Mouse (Mus musculus) liver, embryonic 12.5 days (tissue): ENCODE results near the gene Gabrr2. TPM values are rescaled to one million over a fixed set of nuclear protein-coding genes. Genes with fewer than 3 reads are reported as not detected.

Experiments used
- ATAC-seq: fragments of 200-750 bp; cut with Nextera tagmentation; 2 replicates; pipeline ENCODE4 v1.8.0; 2017; ENCODE audit warnings: moderate number of reproducible peaks, mild to moderate bottlenecking, moderate library complexity
- H3K27ac ChIP-seq: fragments of 300-500 bp; sonication (generic); 2 replicates; pipeline ENCODE4 v1.5.1; 2016; ENCODE audit warnings: mild to moderate bottlenecking
- H3K27me3 ChIP-seq: fragments of 300-500 bp; sonication (generic); replicated peaks from 2 replicates; pipeline ENCODE4 v1.6.1; 2016; ENCODE audit warnings: mild to moderate bottlenecking, moderate library complexity
- H3K36me3 ChIP-seq: fragments of 300-500 bp; sonication (generic); 2 replicates; pipeline ENCODE4 v1.6.1; 2016; ENCODE audit warnings: mild to moderate bottlenecking, moderate library complexity
- H3K4me1 ChIP-seq: fragments of 300-500 bp; sonication (generic); 2 replicates; pipeline ENCODE4 v1.6.1; 2016
- H3K4me2 ChIP-seq: fragments of 300-500 bp; sonication (generic); 2 replicates; pipeline ENCODE4 v1.6.1; 2016; ENCODE audit warnings: mild to moderate bottlenecking, moderate library complexity
- H3K4me3 ChIP-seq: fragments of 300-500 bp; sonication (generic); 2 replicates; pipeline ENCODE4 v1.5.1; 2016; ENCODE audit warnings: mild to moderate bottlenecking, moderate library complexity
- H3K9ac ChIP-seq: fragments of 300-500 bp; sonication (generic); 2 replicates; pipeline ENCODE4 v1.6.1; 2016; ENCODE audit warnings: mild to moderate bottlenecking, moderate library complexity
- H3K9me3 ChIP-seq: fragments of 300-500 bp; sonication (generic); replicated peaks from 2 replicates; pipeline ENCODE4 v1.6.1; 2016; ENCODE audit warnings: mild to moderate bottlenecking, moderate library complexity
- WGBS: fragments of 180-500 bp; shearing (Covaris S2); methylation state at CpG from one replicate; pipeline ENCODE4 v1.1.7; 2016; ENCODE audit not compliant: insufficient replicate concordance; 5-methylcytosine and 5-hydroxymethylcytosine counted together
- polyA plus RNA-seq: library from polyadenylated mRNA; unstranded; fragments of >200 nt; fragmentation: Nextera tagmentation; extraction: Ambion mirVana; gene quantifications from 2 replicates; pipeline ENCODE4 v1.2.1, GENCODE M21; 2016

Gabrr2 gene
- polyA plus RNA-seq, 1 experiment from 2014 or later: not detected

DNA sequence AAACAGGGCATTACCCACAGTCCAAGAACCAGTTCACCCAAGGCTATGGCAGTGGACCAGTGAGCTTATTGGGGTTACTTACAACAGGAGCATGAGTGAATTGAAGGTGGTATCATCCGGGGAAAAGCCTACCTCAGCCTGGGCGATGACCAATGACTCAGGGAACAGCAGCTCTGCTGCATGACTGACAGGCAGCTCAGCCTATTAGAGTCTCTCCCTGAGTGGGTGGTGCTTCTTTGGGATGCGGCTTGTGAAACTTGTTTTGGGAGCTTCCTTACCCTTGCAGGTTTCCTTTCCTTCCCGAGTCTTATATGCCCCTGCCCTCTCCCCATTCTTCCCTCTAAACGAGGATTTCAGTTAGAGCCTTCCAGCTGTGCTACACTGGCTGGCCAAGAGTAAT, 10.1 kb upstream of the Gabrr2 start:
- no peaks in the 10 kb centered on the region for H3K9me3 ChIP-seq
- H3K4me3 ChIP-seq: no peak overlapping the region
- H3K27ac ChIP-seq: no peak overlapping the region
- H3K9ac ChIP-seq: no peak overlapping the region
- ATAC-seq: no peak
- WGBS: 78% methylated on average over 5 of the region's 5 CpGs
- no peaks in the 10 kb centered on the region for H3K27me3 ChIP-seq
- H3K4me1 ChIP-seq: no peaks in the 10 kb centered on the region
- peaks cover 41% of the 10 kb centered on the region for H3K36me3 ChIP-seq
- no peak overlapping the region for H3K4me2 ChIP-seq

DNA sequence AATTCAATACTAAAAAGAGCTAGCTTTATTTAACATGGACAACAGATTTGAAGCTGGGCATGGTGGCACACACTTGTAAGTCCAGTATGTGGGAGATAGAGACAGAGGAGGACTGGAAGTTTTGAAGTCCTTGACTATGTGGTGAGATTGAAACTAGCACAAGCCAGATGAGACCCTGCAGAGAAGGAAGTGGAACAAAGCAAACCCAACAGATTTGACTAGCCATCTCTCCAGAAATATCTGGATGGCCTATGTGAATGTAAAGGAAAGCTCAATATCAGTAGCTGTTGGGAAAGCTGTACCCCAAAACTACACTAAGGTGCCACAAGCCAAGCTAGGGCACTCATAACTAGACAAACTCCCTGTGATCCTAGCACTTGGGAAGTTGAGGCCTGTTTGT, 8.4 kb upstream of the Gabrr2 start:
- Histone ChIP-seq H3K36me3 (peaks cover 27% of the 10 kb centered on the region), H3K27me3 (no peaks in the 10 kb centered on the region), H3K4me3 (no peak overlapping the region), H3K9ac (no peak overlapping the region), H3K4me2 (no peak overlapping the region), H3K4me1 (no peaks in the 10 kb centered on the region), H3K27ac (no peak overlapping the region), H3K9me3 (no peaks in the 10 kb centered on the region)
- ATAC-seq: no peak

GRCm38 (mm10) chr4:33056317-33056716, 6.5 kb upstream of the Gabrr2 start:
- Histone ChIP-seq H3K4me3 (no peak overlapping the region), H3K27me3 (no peaks in the 10 kb centered on the region), H3K4me2 (no peak overlapping the region), H3K9ac (no peak overlapping the region), H3K9me3 (no peaks in the 10 kb centered on the region), H3K36me3 (peaks cover 13% of the 10 kb centered on the region), H3K4me1 (no peaks in the 10 kb centered on the region), H3K27ac (no peak overlapping the region)
- 58% methylated on average over 1 of the region's 1 CpGs for WGBS
- no peak for ATAC-seq

DNA sequence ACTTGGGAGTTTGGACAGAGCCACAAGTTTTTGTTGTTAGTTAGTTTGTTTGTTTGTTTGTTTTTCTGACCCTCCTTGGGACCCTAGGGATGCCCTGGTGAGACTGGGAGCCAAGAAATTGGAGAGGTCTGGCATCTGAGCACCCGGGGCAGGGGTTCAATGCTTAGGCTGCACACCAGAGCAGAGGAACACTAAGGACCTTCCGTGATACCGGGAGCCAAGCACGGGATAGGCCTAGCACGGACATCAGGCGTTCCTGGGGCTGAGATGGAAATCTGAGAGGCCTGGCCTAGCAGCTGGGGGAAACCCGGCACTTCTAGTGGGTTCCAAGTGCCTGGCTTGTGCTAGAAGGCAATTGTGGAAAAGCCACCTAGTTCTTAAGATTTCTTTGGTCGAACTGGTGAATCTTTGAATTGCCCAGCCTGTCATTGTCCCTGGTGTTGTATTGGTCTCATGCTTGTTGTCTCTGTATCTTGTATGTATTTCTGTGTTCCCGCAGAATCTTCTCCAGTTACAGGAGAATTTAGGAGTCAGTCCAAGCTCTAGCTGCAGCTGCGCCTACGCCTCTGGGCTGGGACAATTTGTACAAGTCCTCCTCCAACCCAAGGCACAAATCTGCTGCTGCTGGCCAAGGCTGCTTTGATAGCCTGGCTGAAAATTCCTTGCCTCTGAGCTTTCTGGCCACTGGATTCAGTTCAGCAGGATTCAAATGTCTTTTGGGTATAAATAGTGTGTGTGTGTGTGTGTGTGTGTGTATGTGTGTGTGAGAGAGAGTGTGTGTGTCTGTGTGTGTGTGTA, 4.7 kb upstream of the Gabrr2 start:
- H3K27me3 ChIP-seq: 0 out of 2 replicates have a peak, but pooled peaks cover 4% of the 10 kb centered on the region
- no peaks in the 10 kb centered on the region for H3K9me3 ChIP-seq
- no peak overlapping the region for H3K4me2 ChIP-seq
- 70% methylated on average over 11 of the region's 11 CpGs for WGBS
- ATAC-seq: no peak
- no peak overlapping the region for H3K27ac ChIP-seq
- no peaks in the 10 kb centered on the region for H3K4me1 ChIP-seq
- H3K4me3 ChIP-seq: no peak overlapping the region
- H3K9ac ChIP-seq: no peak overlapping the region
- H3K36me3 ChIP-seq: no peaks in the 10 kb centered on the region

GRCm38 (mm10) chr4:33061158-33061557, 1.6 kb upstream of the Gabrr2 start:
- WGBS: 35% methylated on average over 7 of the region's 7 CpGs
- H3K4me1 ChIP-seq: no peaks in the 10 kb centered on the region
- no peak overlapping the region for H3K27ac ChIP-seq
- H3K9ac ChIP-seq: no peak overlapping the region
- no peak for ATAC-seq
- 0 out of 2 replicates have a peak, but pooled peaks cover 9% of the 10 kb centered on the region for H3K27me3 ChIP-seq
- H3K4me2 ChIP-seq: no peak overlapping the region
- H3K4me3 ChIP-seq: no peak overlapping the region
- no peaks in the 10 kb centered on the region for H3K36me3 ChIP-seq
- H3K9me3 ChIP-seq: no peaks in the 10 kb centered on the region

GRCm38 (mm10) chr4:33064986-33065385, 2.2 kb downstream of the Gabrr2 start:
- Histone ChIP-seq H3K4me1 (no peaks in the 10 kb centered on the region), H3K9ac (no peak overlapping the region), H3K4me3 (no peak overlapping the region), H3K4me2 (no peak overlapping the region), H3K27ac (no peak overlapping the region), H3K9me3 (no peaks in the 10 kb centered on the region), H3K36me3 (no peaks in the 10 kb centered on the region), H3K27me3 (0 out of 2 replicates have a peak, but pooled peaks cover 9% of the 10 kb centered on the region)
- 73% methylated on average over 6 of the region's 6 CpGs for WGBS
- ATAC-seq: no peak

DNA sequence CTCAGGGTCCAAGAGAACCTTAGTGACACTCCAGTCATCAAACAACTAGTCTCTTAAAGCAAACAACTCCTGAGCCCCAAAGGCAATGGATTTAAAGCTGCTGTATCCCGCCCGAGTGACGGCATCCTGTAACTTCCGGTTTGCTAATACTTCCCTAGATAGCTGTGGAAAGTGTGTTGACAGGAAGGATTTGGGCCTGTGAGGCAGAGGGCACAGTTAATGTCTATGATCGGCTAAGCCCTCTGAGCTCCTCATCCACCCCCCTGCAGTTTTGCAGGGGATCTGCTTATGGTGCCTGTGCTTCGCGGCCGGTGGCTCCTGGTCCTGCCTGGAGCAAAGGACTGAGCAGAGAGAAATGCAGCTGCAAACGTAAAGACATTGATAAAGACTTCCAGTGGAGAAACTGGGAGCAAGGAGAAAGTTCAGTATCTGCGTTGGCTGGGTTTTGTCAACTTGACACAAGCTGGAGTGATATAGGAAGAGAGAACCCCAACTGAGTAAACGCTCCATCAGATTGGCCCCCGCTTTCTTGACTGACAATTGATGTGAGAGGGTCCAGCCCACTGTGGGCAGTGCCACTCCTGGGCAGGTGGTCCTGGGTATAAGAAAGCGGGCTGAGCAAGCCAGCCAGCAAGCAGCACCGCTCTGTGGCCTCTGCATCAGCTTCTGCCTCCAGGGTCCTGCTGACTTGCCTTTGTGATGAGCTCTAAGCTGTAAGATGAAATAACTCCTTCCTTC, 3.6 kb downstream of the Gabrr2 start:
- Histone ChIP-seq H3K27ac (no peak overlapping the region), H3K9me3 (no peaks in the 10 kb centered on the region), H3K4me1 (no peaks in the 10 kb centered on the region), H3K36me3 (no peaks in the 10 kb centered on the region), H3K4me3 (no peak overlapping the region), H3K9ac (no peak overlapping the region), H3K27me3 (0 out of 2 replicates have a peak, but pooled peaks cover 9% of the 10 kb centered on the region), H3K4me2 (peak overlapping the region; percentile 1)
- no peak for ATAC-seq
- WGBS: 46% methylated on average over 14 of the region's 14 CpGs

GRCm38 (mm10) chr4:33067331-33067730, 4.5 kb downstream of the Gabrr2 start:
- WGBS: 79% methylated on average over 3 of the region's 3 CpGs
- no peak overlapping the region for H3K4me3 ChIP-seq
- no peaks in the 10 kb centered on the region for H3K36me3 ChIP-seq
- H3K9ac ChIP-seq: no peak overlapping the region
- 0 out of 2 replicates have a peak, but pooled peaks cover 9% of the 10 kb centered on the region for H3K27me3 ChIP-seq
- peaks cover 6% of the 10 kb centered on the region for H3K4me1 ChIP-seq
- no peak for ATAC-seq
- H3K9me3 ChIP-seq: no peaks in the 10 kb centered on the region
- no peak overlapping the region for H3K4me2 ChIP-seq
- H3K27ac ChIP-seq: no peak overlapping the region

DNA sequence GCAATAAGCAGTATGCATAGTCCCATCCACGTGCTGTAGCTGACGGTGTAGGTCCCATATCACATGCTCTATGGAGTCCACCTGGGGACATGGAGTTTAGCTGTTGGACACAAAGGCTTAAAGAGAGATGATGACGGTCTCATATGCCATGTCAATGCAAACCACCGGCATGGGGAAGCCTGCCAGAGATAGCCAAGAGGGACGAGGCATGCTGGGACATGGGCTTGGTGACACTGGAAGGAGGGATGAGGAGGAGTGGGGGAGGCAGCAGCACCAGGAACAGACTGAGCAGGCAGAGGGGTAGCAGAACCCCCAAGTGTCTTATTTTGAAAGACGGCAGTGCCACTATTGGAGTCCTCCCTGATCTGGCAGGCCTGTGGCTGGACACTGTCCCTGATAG, 5.0 kb downstream of the Gabrr2 start:
- 0 out of 2 replicates have a peak, but pooled peaks cover 8% of the 10 kb centered on the region for H3K27me3 ChIP-seq
- H3K9ac ChIP-seq: no peak overlapping the region
- H3K4me2 ChIP-seq: no peak overlapping the region
- no peaks in the 10 kb centered on the region for H3K36me3 ChIP-seq
- peaks cover 11% of the 10 kb centered on the region for H3K4me1 ChIP-seq
- H3K27ac ChIP-seq: no peak overlapping the region
- ATAC-seq: no peak
- 68% methylated on average over 6 of the region's 6 CpGs for WGBS
- no peak overlapping the region for H3K4me3 ChIP-seq
- no peaks in the 10 kb centered on the region for H3K9me3 ChIP-seq

- 58% methylated on average over 6 of the region's 6 CpGs for WGBS
- no peak overlapping the region for H3K9ac ChIP-seq
- H3K9me3 ChIP-seq: no peaks in the 10 kb centered on the region
- no peak overlapping the region for H3K27ac ChIP-seq
- peaks cover 20% of the 10 kb centered on the region for H3K4me1 ChIP-seq
- no peak overlapping the region for H3K4me3 ChIP-seq
- ATAC-seq: no peak
- no peak overlapping the region for H3K4me2 ChIP-seq
- H3K27me3 ChIP-seq: no peaks in the 10 kb centered on the region
- no peaks in the 10 kb centered on the region for H3K36me3 ChIP-seq
These were observed 6.1 kb downstream of the Gabrr2 start for GRCm38 (mm10) chr4:33068894-33069293.

DNA sequence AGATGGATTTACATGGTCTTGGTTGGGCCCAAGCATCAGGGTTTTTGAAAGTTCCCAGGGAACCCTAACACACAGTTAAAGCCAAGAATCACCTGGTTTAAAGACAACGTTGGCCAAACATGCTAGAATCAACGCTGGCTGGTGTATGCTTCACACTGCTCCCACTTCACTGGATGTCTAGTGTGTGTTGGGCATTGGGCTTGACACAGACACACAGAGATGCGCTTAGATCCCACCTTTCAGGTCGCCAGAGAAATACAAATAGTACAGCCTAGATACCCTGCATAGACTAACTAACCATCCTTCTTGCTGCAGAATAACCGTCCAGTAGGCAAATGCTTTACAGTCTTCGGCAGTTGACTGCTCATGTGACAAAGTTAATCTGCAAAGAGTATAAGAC, 7.5 kb downstream of the Gabrr2 start:
- H3K27ac ChIP-seq: no peak overlapping the region
- 78% methylated on average over 6 of the region's 6 CpGs for WGBS

DNA sequence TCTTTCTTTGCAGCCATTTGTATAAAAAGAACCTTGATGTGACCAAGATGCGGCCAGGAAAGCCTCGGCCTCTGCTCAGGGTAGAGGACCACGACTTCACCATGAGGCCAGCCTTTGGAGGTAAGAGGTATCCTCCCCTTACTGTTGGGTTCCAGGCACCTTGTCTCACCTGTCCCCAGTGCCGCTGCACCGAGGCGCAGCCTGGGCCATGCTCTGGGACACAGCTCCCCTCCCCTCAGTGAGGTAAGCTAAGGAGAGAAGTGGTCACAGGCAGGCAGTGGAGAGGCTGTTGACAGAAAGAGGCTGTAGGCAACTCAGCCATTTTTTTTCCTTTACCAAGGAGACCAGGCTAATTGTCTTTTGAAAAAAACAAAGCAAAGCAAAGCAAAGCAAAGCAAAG, 8.5 kb downstream of the Gabrr2 start:
- Histone ChIP-seq H3K4me1 (peaks cover 20% of the 10 kb centered on the region), H3K9me3 (no peaks in the 10 kb centered on the region), H3K9ac (no peak overlapping the region), H3K36me3 (no peaks in the 10 kb centered on the region), H3K4me2 (no peak overlapping the region), H3K27me3 (no peaks in the 10 kb centered on the region), H3K4me3 (no peak overlapping the region), H3K27ac (no peak overlapping the region)
- ATAC-seq: no peak
- WGBS: 77% methylated on average over 6 of the region's 6 CpGs

More for the DNA sequence above, 7.5 kb downstream of the Gabrr2 start:
- no peak overlapping the region for H3K9ac ChIP-seq
- H3K4me2 ChIP-seq: no peak overlapping the region
- H3K27me3 ChIP-seq: no peaks in the 10 kb centered on the region
- H3K4me1 ChIP-seq: peaks cover 20% of the 10 kb centered on the region
- no peak overlapping the region for H3K4me3 ChIP-seq
- no peaks in the 10 kb centered on the region for H3K36me3 ChIP-seq
- ATAC-seq: no peak
- no peaks in the 10 kb centered on the region for H3K9me3 ChIP-seq
